Mouse (Mus musculus) liver, embryonic 14.5 days (tissue): ENCODE data around the gene Lmod1.

Experiments used
- CTCF ChIP-seq: IDR thresholded peaks from 2 replicates; pipeline ENCODE4 v1.5.1; 2016; ENCODE audit warnings: antibody characterized with exemption, low read depth, control low read depth
- EP300 ChIP-seq: IDR thresholded peaks from 2 replicates; pipeline ENCODE4 v1.6.1; 2016; ENCODE audit warnings: antibody characterized with exemption, low read depth

GRCm38 (mm10) chr1:135373171-135373677 lies 48.6 kb downstream of the Lmod1 start:
- TF ChIP-seq CTCF (no peak), EP300 (no peak)
